Mouse (Mus musculus): ENCODE results near the gene Soga1.
A peak's percentile ranks its signal among the peaks of the same experiment; 100 is the strongest.

Soga1 gene

GRCm38 (mm10) chr2:157081331-157081730 is 2.3 kb upstream of the Soga1 start:
- DNase-seq (ENCODE audit: low read depth, low spot score), result no peak

- peak; percentile 32 for DNase-seq (ENCODE audit: low read depth, low spot score)
Observed at GRCm38 (mm10) chr2:157079701-157080180, 687 bp upstream of the Soga1 start.

- DNase-seq (ENCODE audit: low read depth, low spot score), result no peak
Observed at GRCm38 (mm10) chr2:157078059-157078792, 828 bp downstream of the Soga1 start.

- peak; percentile 92 for DNase-seq (ENCODE audit: low read depth, low spot score)
Observed at GRCm38 (mm10) chr2:157077641-157078058, 1.4 kb downstream of the Soga1 start.

- DNase-seq (ENCODE audit: low read depth, low spot score), result peak; percentile 51
Observed at GRCm38 (mm10) chr2:157077160-157077559, 1.9 kb downstream of the Soga1 start.

GRCm38 (mm10) chr2:157076585-157076984 is 2.5 kb downstream of the Soga1 start:
- DNase-seq (ENCODE audit: low read depth, low spot score), result no peak

- DNase-seq (ENCODE audit: low read depth, low spot score), result peak; percentile 36
Observed at GRCm38 (mm10) chr2:157075685-157076084, 3.4 kb downstream of the Soga1 start.

GRCm38 (mm10) chr2:157075226-157075625 is 3.8 kb downstream of the Soga1 start:
- DNase-seq (ENCODE audit: low read depth, low spot score), result no peak

- peak; percentile 14 for DNase-seq (ENCODE audit: low read depth, low spot score)
Observed at GRCm38 (mm10) chr2:157074772-157075171, 4.3 kb downstream of the Soga1 start.

GRCm38 (mm10) chr2:157074186-157074724 is 4.8 kb downstream of the Soga1 start:
- peak; percentile 82 for DNase-seq (ENCODE audit: low read depth, low spot score)

GRCm38 (mm10) chr2:157073378-157074052 is 5.5 kb downstream of the Soga1 start:
- peak; percentile 39 for DNase-seq (ENCODE audit: low read depth, low spot score)

- DNase-seq (ENCODE audit: low read depth, low spot score), result peak; percentile 79
Observed at GRCm38 (mm10) chr2:157072316-157072990, 6.6 kb downstream of the Soga1 start.

GRCm38 (mm10) chr2:157071556-157071955 is 7.5 kb downstream of the Soga1 start:
- DNase-seq (ENCODE audit: low read depth, low spot score), result peak; percentile 96

- peak; percentile 61 for DNase-seq (ENCODE audit: low read depth, low spot score)
Observed at GRCm38 (mm10) chr2:157070365-157070764, 8.7 kb downstream of the Soga1 start.

- peak; percentile 43 for DNase-seq (ENCODE audit: low read depth, low spot score)
Observed at GRCm38 (mm10) chr2:157069755-157070315, 9.2 kb downstream of the Soga1 start.

- peak; percentile 33 for DNase-seq (ENCODE audit: low read depth, low spot score)
Observed at GRCm38 (mm10) chr2:157069355-157069735, 9.7 kb downstream of the Soga1 start.

- no peak for DNase-seq (ENCODE audit: low read depth, low spot score)
Observed at GRCm38 (mm10) chr2:157068701-157069354, 10.2 kb downstream of the Soga1 start.

GRCm38 (mm10) chr2:157066731-157067430 is 12.2 kb downstream of the Soga1 start:
- no peak for DNase-seq (ENCODE audit: low read depth, low spot score)

GRCm38 (mm10) chr2:157065879-157066226 is 13.2 kb downstream of the Soga1 start:
- peak; percentile 76 for DNase-seq (ENCODE audit: low read depth, low spot score)

Data from 3T3-L1 (cell line).